Mouse (Mus musculus) forebrain, embryonic 11.5 days (tissue): Measurements from ENCODE around the gene Ppie. TPM values are rescaled to one million over a fixed set of nuclear protein-coding genes. Genes with fewer than 3 reads are reported as not detected.
"Not testable (repeated sequence)": the region's sequence is repeated elsewhere in the genome, so short reads cannot be mapped to it uniquely, and the experiment has no call there.

Source experiments
- ATAC-seq: fragments of 200-750 bp; cut with Nextera tagmentation; replicated peaks from 2 replicates; pipeline ENCODE4 v1.8.0; 2017; ENCODE audit warnings: moderate TSS enrichment; ENCODE audit not compliant: low FRiP score
- DNase-seq: peaks from one replicate; pipeline ENCODE4 v3.0.0-alpha.2; 2017; ENCODE audit warnings: low spot score
- H3K27ac ChIP-seq: fragments of 300-500 bp; sonication (generic); 2 replicates; pipeline ENCODE4 v1.5.1; 2014; ENCODE audit warnings: low read depth, low read length
- H3K27me3 ChIP-seq: fragments of 300-500 bp; sonication (generic); 2 replicates; pipeline ENCODE4 v1.6.1; 2014; ENCODE audit warnings: mild to moderate bottlenecking, low read length, mixed read lengths; ENCODE audit not compliant: control insufficient read depth, insufficient read depth
- H3K36me3 ChIP-seq: fragments of 300-500 bp; sonication (generic); 2 replicates; pipeline ENCODE4 v1.6.1; 2014; ENCODE audit warnings: mild to moderate bottlenecking, low read length, moderate library complexity, mixed read lengths; ENCODE audit not compliant: control insufficient read depth, insufficient read depth
- H3K4me1 ChIP-seq: fragments of 300-500 bp; sonication (generic); replicated peaks from 2 replicates; pipeline ENCODE4 v1.6.1; 2014; ENCODE audit warnings: low read length, mixed read lengths; ENCODE audit not compliant: control insufficient read depth, insufficient read depth
- H3K4me2 ChIP-seq: fragments of 300-500 bp; sonication (generic); 2 replicates; pipeline ENCODE4 v1.6.1; 2014; ENCODE audit warnings: low read depth, mild to moderate bottlenecking, low read length, moderate library complexity, mixed read lengths; ENCODE audit not compliant: severe bottlenecking
- H3K4me3 ChIP-seq: fragments of 300-500 bp; sonication (generic); 2 replicates; pipeline ENCODE4 v1.5.1; 2014; ENCODE audit warnings: low read depth, low read length
- H3K9ac ChIP-seq: fragments of 300-500 bp; sonication (generic); 2 replicates; pipeline ENCODE4 v1.6.1; 2014; ENCODE audit warnings: low read length
- H3K9me3 ChIP-seq: fragments of 300-500 bp; sonication (generic); 2 replicates; pipeline ENCODE4 v1.6.1; 2016; ENCODE audit warnings: low read length, mixed read lengths; ENCODE audit not compliant: control insufficient read depth
- WGBS: fragments of 180-500 bp; shearing (Covaris S2); extraction: QIAGEN DNeasy Blood & Tissue Kit; methylation state at CpG from one replicate; pipeline ENCODE4 v1.1.7; 2014; 5-methylcytosine and 5-hydroxymethylcytosine counted together
- polyA plus RNA-seq: library from polyadenylated mRNA; unstranded; fragments of >200 nt; fragmentation: Nextera tagmentation; extraction: Ambion mirVana; gene quantifications from 2 replicates; pipeline ENCODE4 v1.2.1, GENCODE M21; 2014

The Ppie gene
- polyA plus RNA-seq, 1 experiment from 2014 or later = 116 TPM

GRCm38 (mm10) chr4:123108056-123108455, 31.7 kb downstream of the Ppie start:
- Histone ChIP-seq H3K36me3 (no peaks in the 10 kb centered on the region), H3K27me3 (peaks cover 31% of the 10 kb centered on the region), H3K4me1 (0 out of 2 replicates have a peak, but pooled peaks cover 4% of the 10 kb centered on the region), H3K9me3 (no peaks in the 10 kb centered on the region), H3K27ac (no peak overlapping the region), H3K9ac (no peak overlapping the region), H3K4me2 (no peak overlapping the region), H3K4me3 (no peak overlapping the region)
- no peak for ATAC-seq
- 93% methylated on average over 5 of the region's 5 CpGs for WGBS
- DNase-seq = peak; percentile 42

- Histone ChIP-seq H3K4me2 (no peak overlapping the region), H3K9ac (no peak overlapping the region), H3K27me3 (peaks cover 31% of the 10 kb centered on the region), H3K4me1 (0 out of 2 replicates have a peak, but pooled peaks cover 4% of the 10 kb centered on the region), H3K27ac (no peak overlapping the region), H3K4me3 (no peak overlapping the region), H3K36me3 (no peaks in the 10 kb centered on the region), H3K9me3 (no peaks in the 10 kb centered on the region)
- DNase-seq = peak; percentile 34
- ATAC-seq = no peak
- WGBS = 85% methylated on average over 2 of the region's 2 CpGs
Observed at GRCm38 (mm10) chr4:123106864-123107263, 32.9 kb downstream of the Ppie start.

- not testable (repeated sequence) for ATAC-seq, H3K9ac ChIP-seq, DNase-seq, H3K27ac ChIP-seq, H3K36me3 ChIP-seq, H3K4me2 ChIP-seq, H3K9me3 ChIP-seq, H3K4me3 ChIP-seq, H3K4me1 ChIP-seq
- 84% methylated on average over 6 of the region's 7 CpGs for WGBS
- H3K27me3 ChIP-seq = peaks cover 31% of the 10 kb centered on the region
Observed at GRCm38 (mm10) chr4:123105929-123106328, 33.8 kb downstream of the Ppie start.

- ATAC-seq = peak; percentile 39; the same call in 1 of the 2 replicates
- Histone ChIP-seq H3K4me2 (peak overlapping the region; percentile 33; the same call in 1 of the 2 replicates), H3K4me1 (0 out of 2 replicates have a peak, but pooled peaks cover 4% of the 10 kb centered on the region), H3K9ac (no peak overlapping the region; the same call in 1 of the 2 replicates), H3K36me3 (no peaks in the 10 kb centered on the region), H3K4me3 (peak overlapping the region; percentile 26), H3K27ac (no peak overlapping the region), H3K27me3 (peaks cover 31% of the 10 kb centered on the region), H3K9me3 (no peaks in the 10 kb centered on the region)
- 23% methylated on average over 24 of the region's 24 CpGs for WGBS
- DNase-seq = no peak
Observed at GRCm38 (mm10) chr4:123105451-123105790, 34.3 kb downstream of the Ppie start.

- DNase-seq (peak; percentile 57), ATAC-seq (peak; percentile 60)
- Histone ChIP-seq H3K4me2 (peak within 1 kb of the TSS; percentile 33; the same call in 1 of the 2 replicates), H3K27me3 (peaks cover 31% of the 10 kb centered on the region), H3K4me3 (peak within 1 kb of the TSS; percentile 26), H3K36me3 (no peaks in the 10 kb centered on the region), H3K27ac (no peak within 1 kb of the TSS), H3K9me3 (no peaks in the 10 kb centered on the region), H3K4me1 (0 out of 2 replicates have a peak, but pooled peaks cover 4% of the 10 kb centered on the region), H3K9ac (no peak within 1 kb of the TSS; the same call in 1 of the 2 replicates)
- 5% methylated on average over 75 of the region's 75 CpGs for WGBS
Observed at GRCm38 (mm10) chr4:123104651-123105450, 34.9 kb downstream of the Ppie start, which contains the start of gene Bmp8b. Bmp8b (plus strand) TSS chr4:123105165.

- Histone ChIP-seq H3K27ac (no peak overlapping the region), H3K27me3 (no peaks in the 10 kb centered on the region), H3K4me2 (no peak overlapping the region), H3K9me3 (no peaks in the 10 kb centered on the region), H3K9ac (no peak overlapping the region), H3K36me3 (no peaks in the 10 kb centered on the region), H3K4me3 (no peak overlapping the region), H3K4me1 (no peaks in the 10 kb centered on the region)
- peak; percentile 10 for DNase-seq
- no peak for ATAC-seq
- WGBS = 76% methylated on average over 8 of the region's 9 CpGs
Observed at GRCm38 (mm10) chr4:123093869-123094268, 45.9 kb downstream of the Ppie start.

GRCm38 (mm10) chr4:123093064-123093776, 46.5 kb downstream of the Ppie start:
- Histone ChIP-seq H3K4me2 (no peak overlapping the region), H3K9ac (no peak overlapping the region), H3K27me3 (no peaks in the 10 kb centered on the region), H3K36me3 (no peaks in the 10 kb centered on the region), H3K4me3 (no peak overlapping the region), H3K4me1 (no peaks in the 10 kb centered on the region), H3K27ac (no peak overlapping the region), H3K9me3 (no peaks in the 10 kb centered on the region)
- WGBS = 61% methylated on average over 17 of the region's 17 CpGs
- ATAC-seq = no peak
- DNase-seq = peak; percentile 43

- 83% methylated on average over 5 of the region's 5 CpGs for WGBS
- H3K27me3 ChIP-seq = no peaks in the 10 kb centered on the region
- DNase-seq (peak; percentile 19), ATAC-seq (no peak)
- H3K36me3 ChIP-seq = no peaks in the 10 kb centered on the region
- no peaks in the 10 kb centered on the region for H3K9me3 ChIP-seq
- no peak overlapping the region for H3K27ac ChIP-seq
- H3K4me1 ChIP-seq = no peaks in the 10 kb centered on the region
- H3K9ac ChIP-seq = no peak overlapping the region
- H3K4me2 ChIP-seq = no peak overlapping the region
- no peak overlapping the region for H3K4me3 ChIP-seq
Observed at GRCm38 (mm10) chr4:123092621-123093020, 47.1 kb downstream of the Ppie start.
